Mouse (Mus musculus) layer of hippocampus, adult 2 months (tissue): ENCODE results near the gene Pdzrn4. TPM values are rescaled to one million over a fixed set of nuclear protein-coding genes. Genes with fewer than 3 reads are reported as not detected.

Experiments
- DNase-seq, 2 experiments: peaks; one replicate each; pipeline ENCODE4 v3.0.0; 2022; ENCODE audit warnings: low spot score in 2 of 2
- H3K27ac ChIP-seq: fragments of 200-600 bp; 2 replicates; pipeline ENCODE4 v1.8.1; 2022
- H3K4me3 ChIP-seq: fragments of 200-600 bp; 2 replicates; pipeline ENCODE4 v1.8.1; 2022; ENCODE audit warnings: mild to moderate bottlenecking
- CTCF ChIP-seq: fragments of 200-600 bp; conservative IDR thresholded peaks from 2 replicates; pipeline ENCODE4 v1.8.1; 2022; ENCODE audit warnings: antibody characterized with exemption, mild to moderate bottlenecking, moderate library complexity
- total RNA-seq, 2 experiments: library from RNA; stranded (reverse); gene quantifications; 2 replicates each; pipeline ENCODE4 v1.2.3; 2021

Gene Pdzrn4
- total RNA-seq, 2 experiments from 2014 or later = 5.6 to 6.4 TPM

DNA sequence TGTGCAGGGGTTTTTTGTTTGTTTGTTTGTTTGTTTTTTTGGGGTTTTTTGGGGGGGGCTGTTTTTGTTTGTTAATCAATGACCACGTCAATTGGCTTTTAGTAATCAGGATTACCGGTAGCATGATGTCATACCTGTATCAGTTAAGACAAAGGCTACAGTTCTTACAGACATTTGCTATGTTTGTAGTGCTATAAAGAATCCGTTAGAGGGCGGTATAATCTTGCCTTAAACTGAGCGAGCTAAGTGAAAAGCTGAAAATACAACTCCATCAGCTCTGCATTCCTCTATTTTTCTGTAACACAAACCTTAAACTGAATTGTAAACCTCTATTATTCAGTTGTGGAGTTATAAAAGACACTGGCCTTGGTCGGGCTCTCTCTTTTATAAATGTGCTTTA lies 37.9 kb downstream of the Pdzrn4 start:
- peak in 1 of 2 experiments; percentile 10 for DNase-seq
- no peak overlapping the region for H3K27ac ChIP-seq
- TF ChIP-seq CTCF = peak; percentile 86
- H3K4me3 ChIP-seq = no peak overlapping the region

DNA sequence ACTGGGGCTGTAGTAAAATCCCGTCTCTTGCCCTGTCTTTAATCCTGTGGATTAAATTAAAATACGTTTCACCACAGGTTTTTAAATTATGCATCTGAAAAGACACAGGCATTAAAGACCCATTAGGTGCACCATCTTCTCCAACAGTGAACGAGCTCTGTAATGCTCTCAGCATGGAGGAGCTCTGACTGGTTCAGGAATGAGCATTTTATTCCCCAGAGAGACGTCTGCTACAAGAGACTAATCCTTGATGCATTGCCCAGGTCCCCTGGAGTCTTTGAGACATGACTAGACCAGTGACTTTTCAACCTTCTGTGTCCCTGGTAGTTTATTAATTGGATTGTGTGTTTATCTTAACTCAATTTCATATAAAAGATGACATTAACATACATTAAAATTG lies 38.6 kb downstream of the Pdzrn4 start:
- no peak for TF ChIP-seq CTCF
- DNase-seq = no peak
- Histone ChIP-seq H3K4me3 (no peak overlapping the region), H3K27ac (no peak overlapping the region)

DNA sequence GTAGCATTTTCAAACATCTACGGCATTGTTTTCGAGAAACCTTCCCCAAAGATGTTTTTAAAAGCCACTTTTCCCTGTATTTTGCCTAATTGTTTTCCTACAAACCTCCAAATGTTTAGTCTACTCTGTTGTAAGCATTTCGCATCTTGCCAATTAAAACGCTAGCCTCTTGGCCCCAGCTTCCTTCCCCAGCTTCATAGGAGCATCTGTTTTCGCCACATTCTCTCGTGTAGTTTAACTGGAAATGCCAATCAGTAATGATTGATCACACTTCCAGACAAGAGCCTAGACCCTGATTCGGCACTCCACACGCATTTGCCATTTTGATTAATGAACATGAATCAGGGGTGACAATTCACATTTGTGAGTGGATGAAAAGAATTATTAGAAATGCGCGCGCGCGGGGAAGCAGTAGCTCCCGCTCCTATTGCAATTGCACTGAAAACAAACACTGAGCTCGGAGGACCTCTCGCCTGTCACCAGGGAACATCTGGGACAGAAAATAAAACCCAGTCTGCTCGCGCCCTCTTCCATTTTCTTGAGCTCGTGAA lies 45.0 kb downstream of the Pdzrn4 start:
- no peak for TF ChIP-seq CTCF
- Histone ChIP-seq H3K27ac (no peak overlapping the region), H3K4me3 (peak overlapping the region; percentile 6; the same call in 1 of the 2 replicates)
- no peak for DNase-seq

DNA sequence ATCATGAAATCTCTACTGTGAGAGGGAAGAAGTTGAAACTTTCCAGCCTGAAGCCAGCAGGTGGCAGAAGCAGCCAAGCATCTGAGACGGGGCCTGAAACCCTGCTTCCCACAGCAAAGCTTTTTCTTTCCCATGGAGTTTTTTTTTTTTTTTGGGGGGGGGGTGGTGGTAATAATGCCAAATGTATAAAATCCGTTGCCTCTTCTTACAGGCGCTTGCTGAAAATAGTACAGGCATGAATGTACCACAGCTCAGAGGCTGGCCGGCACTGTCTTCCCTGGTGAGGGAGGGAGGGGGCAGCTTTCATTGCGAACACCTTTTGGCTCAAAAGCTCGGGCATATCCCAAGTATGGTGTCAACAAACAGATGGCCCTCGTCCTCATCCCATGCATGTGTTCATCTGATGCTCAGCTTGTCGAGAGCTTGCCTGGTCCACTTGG lies 51.0 kb downstream of the Pdzrn4 start:
- peak; percentile 77 for TF ChIP-seq CTCF
- Histone ChIP-seq H3K27ac (no peak overlapping the region), H3K4me3 (0 out of 2 replicates have a peak overlapping the region, but pooled peaks have one; percentile 17)
- DNase-seq = peak; percentile 26 to 70

DNA sequence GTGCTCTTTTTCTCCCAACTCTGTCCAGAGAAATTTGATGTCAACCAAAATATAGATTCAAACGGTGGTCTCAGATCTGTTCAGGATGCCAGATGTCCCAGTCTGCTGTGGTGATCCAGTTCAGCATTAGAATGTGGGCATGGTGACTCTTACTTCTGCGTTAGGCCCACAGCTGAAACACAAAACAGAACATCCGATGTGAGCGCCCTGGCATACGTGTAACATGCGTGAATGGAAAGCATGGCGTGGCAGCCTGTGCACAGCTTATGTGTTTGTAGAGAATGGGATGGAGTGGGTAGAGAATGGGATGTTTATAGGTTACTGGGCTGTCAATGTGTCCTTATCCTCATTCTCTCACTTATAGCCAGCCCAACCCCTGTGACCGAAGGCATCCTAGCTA lies 52.4 kb downstream of the Pdzrn4 start:
- no peak for TF ChIP-seq CTCF
- no peak for DNase-seq
- Histone ChIP-seq H3K27ac (no peak overlapping the region), H3K4me3 (no peak overlapping the region)

DNA sequence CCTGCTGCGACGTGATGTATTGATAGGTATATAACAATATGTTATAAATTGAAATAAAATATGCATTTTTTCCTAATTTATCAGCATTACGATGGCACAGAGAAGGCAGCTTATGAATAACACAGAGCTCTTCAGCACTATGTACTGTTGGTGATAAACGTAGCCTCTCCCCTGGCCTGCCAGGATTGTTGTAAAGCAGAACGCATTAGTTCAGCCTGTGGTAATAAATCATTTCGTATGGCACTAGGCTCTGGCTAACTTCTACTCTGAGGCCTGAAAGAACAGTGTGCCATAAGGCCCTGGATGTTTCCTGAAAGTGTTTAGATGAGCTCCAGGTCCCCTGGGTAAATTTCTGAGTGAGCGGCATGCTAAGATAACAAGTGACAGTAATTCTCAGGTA lies 55.9 kb downstream of the Pdzrn4 start:
- DNase-seq = no peak
- Histone ChIP-seq H3K27ac (no peak overlapping the region), H3K4me3 (no peak overlapping the region)
- no peak for TF ChIP-seq CTCF

DNA sequence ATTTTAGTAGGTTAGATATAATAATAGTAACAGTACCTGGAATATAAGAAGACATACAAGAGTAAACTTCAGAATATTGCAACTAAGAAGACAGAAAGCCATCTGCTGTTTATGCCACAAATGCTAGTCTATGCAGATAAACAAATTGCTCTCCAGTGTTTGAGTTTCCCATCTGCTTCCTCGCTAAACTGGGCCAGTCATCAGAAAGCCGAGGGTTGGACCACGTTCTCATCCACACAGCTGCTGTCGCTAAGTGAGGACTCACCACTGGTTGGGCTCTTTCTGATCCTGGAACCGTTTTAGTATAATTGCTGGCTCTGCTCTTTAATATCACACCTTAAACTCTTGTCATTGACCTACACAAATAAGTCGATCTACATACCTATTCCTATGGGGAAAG lies 85.5 kb downstream of the Pdzrn4 start:
- TF ChIP-seq CTCF = no peak
- Histone ChIP-seq H3K4me3 (no peak overlapping the region), H3K27ac (no peak overlapping the region)
- peak; percentile 17 to 47 for DNase-seq

DNA sequence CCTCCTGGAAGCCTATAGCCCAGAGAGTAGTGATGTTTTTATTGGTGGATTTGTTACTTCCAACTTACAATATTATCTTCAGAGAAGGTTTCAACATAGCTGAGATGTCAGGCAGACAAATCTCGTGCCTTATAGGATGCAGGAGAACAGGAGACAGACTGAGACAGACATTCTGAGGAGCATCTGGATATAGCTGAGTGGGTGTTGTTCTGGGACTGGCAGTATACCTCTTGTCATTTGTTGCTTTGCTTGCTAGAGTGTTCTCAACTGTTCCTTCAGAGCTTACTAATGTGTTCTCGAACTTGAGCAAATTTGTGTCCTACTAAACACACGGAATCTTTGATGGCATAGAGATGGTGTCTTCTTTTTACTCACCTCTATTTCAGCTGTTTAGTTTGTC lies 94.7 kb downstream of the Pdzrn4 start:
- peak in 1 of 2 experiments; percentile 18 for DNase-seq
- Histone ChIP-seq H3K27ac (no peak overlapping the region), H3K4me3 (no peak overlapping the region)
- no peak for TF ChIP-seq CTCF

DNA sequence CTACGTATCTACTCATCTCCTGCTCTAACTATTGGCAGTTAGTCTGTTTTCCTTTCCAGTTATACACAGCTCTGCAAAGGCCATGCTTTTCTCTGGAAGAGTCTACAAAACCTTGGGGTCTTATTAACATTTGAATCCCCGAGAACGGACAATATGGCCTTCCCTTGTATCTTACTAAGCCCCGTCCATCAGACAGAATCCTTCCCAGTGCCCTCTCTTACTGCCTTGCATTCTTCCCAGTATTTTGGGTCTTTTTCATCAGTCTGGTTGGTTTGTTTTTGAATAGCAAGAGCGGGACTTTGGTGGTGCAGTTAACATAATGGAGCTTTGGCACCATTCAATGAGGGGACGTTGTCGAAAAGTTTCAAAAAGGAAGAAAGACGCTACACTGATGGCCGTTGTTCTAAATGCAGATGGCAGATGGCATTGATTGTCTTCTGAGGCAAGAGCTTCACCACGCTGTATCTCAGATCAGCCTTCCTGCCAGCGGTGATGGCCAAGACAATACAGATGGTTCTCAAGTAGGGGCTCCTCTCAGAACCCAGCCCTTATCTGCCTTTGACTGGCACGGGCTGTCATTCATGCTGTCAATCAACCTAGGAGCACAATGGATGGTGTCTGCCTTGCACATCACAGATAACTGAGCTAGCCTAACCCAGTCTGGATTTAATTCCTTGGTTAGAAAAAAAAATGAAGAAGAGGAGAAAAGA lies 98.9 kb downstream of the Pdzrn4 start:
- DNase-seq = no peak
- Histone ChIP-seq H3K27ac (no peak overlapping the region), H3K4me3 (no peak overlapping the region)
- TF ChIP-seq CTCF = no peak

DNA sequence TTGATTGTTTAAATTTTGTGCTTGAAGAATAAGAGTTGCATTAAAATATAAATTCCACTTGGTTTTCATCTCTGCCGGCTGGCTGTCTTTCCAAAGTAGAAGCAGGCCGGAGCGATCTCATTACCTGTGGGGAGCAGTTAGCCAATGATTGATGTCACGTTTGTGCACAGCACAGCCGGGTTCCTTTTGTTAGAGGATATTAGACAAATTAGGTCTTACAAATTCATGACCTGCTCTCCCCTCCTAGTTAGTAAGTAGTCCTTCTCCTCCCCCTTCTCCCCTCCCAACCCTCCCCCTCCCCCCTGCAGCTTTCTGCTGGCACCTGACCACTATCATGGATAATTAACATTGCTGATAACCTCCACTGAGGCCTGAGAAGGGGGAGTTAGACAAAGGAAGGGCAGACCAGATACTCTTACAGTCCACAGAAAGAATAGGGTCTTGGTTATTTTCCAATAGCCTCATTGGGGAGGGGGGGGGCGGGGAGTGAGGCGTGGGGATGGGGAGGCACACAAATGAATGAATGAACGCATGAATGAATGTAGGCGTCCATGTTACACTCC lies 103.7 kb downstream of the Pdzrn4 start:
- DNase-seq = no peak
- H3K4me3 ChIP-seq = no peak overlapping the region
- no peak for TF ChIP-seq CTCF
- no peak overlapping the region for H3K27ac ChIP-seq

DNA sequence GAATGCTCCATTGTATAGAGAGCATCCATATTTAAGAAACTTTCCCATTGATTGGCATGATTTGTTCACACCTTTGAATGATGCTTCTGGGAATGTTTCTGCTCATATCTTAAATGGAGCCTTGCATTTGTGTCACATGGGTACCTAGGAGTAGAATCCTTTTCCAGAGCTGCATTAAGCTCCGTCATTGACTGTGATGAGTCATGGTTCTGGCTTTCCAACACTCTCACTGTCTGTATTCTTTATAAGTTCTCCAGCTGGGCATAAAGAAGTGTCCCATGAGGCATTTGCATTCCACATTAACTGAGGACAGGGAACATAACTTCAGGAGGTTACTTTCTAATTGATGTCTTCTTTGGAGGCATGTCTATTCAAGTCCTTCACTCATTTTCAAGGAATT lies 106.1 kb downstream of the Pdzrn4 start:
- H3K4me3 ChIP-seq = no peak overlapping the region

DNA sequence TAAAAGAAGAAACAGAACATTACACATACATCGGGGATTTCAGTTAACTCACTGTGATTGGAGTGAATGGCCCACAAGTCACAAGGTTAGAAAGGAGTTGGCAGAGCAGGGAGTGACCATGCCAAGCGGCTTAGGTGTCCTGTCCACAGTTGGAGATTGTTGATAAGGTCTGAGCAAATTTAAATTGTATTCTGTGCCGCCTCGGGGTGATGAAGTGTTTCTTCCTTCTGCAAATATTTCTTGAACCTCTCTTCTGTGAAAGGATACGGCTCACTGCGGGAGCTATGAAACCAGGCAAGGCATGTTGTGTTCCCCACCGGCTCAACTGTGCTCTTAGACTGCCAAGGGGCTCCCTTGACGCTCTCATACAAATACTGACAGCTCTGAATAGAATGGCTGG lies 112.7 kb downstream of the Pdzrn4 start:
- no peak for DNase-seq

More for the DNA sequence above, 106.1 kb downstream of the Pdzrn4 start:
- TF ChIP-seq CTCF = no peak
- H3K27ac ChIP-seq = no peak overlapping the region
- no peak for DNase-seq

DNA sequence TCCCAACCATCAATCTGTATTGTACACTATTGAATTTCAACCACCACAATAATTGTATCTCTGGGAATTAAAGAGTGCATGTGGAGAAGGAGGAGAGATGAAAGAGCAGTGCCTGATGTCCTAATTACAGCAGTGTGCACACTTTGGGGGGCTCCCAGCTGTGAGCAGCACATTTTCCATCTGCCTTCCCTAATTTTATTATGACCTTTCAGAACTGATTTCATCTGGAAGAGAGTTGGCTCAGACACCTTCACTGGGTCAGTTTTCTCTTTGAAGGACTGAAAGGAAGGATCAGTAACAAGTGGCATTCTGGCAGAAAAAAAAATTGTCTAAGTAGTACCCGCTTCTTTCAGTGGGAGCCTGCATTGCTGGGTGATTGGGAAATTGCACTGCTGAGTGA lies 119.0 kb downstream of the Pdzrn4 start:
- Histone ChIP-seq H3K4me3 (no peak overlapping the region), H3K27ac (no peak overlapping the region)
- DNase-seq = no peak
- no peak for TF ChIP-seq CTCF

More for the DNA sequence above, 112.7 kb downstream of the Pdzrn4 start:
- Histone ChIP-seq H3K4me3 (no peak overlapping the region), H3K27ac (no peak overlapping the region)
- TF ChIP-seq CTCF = no peak

DNA sequence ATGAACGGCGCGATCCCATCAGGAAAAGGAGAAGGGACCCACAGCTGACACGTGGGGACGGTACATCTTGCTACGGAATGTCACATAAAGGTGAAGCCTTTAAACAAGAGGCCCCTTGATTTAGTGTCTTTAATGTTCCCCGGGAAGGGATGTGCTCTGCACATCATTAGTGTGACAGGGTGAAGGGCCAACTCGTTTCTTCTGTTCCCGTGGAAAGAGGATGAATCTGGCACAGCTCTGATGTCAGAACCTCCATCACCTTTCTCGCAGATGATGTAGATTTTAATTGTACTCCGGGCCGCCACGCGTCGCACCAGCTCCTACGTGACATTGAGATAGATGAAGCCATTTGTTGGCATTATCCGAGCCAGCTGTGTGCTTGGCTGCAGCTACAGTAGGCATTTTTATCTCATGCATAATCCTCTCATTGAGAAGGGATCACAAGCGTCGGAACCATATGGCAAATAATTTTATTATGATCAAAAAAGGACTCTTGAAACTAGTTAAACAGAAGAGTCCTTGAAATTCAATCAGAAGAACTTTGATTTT lies 124.1 kb downstream of the Pdzrn4 start:
- peak overlapping the region; percentile 3; the same call in 1 of the 2 replicates for H3K4me3 ChIP-seq
- TF ChIP-seq CTCF = no peak
- H3K27ac ChIP-seq = peak overlapping the region; percentile 59; the same call in 1 of the 2 replicates
- peak; percentile 35 to 47 for DNase-seq
